Mouse (Mus musculus): Measurements from ENCODE around the gene Abhd11. TPM values are rescaled to one million over a fixed set of nuclear protein-coding genes. Genes with fewer than 3 reads are reported as not detected.

The Abhd11 gene
- total RNA-seq, 2 experiments from 2014 or later: 58.2 to 64.1 TPM

Other genes starting within 250 kb of the Abhd11 start
- gene Tmem270, start 102.4 kb upstream of the Abhd11 start, total RNA-seq (2021): not detected
- not detected for gene Cldn13, start 93.6 kb upstream of the Abhd11 start, total RNA-seq (2021)
- 1 to 10 TPM; 7.0 to 7.4 TPM for gene Mettl27, start 76.8 kb upstream of the Abhd11 start, total RNA-seq (2021)
- gene Cldn4, start 62.2 kb upstream of the Abhd11 start, total RNA-seq (2021): under 1 TPM in 1 of 2 experiments, not detected in 1; 0.14 TPM
- under 1 TPM; 0.27 to 0.41 TPM for gene Cldn3, start 22.9 kb upstream of the Abhd11 start, total RNA-seq (2021)
- 1 to 10 TPM; 3.3 to 3.9 TPM for gene Stx1a, start 14.3 kb downstream of the Abhd11 start, total RNA-seq (2021)
- gene Dnajc30, start 55.0 kb downstream of the Abhd11 start, total RNA-seq (2021): 10 to 100 TPM; 24.9 to 27.0 TPM
- gene Bud23, start 55.8 kb downstream of the Abhd11 start, total RNA-seq (2021): 10 to 100 TPM; 23.7 to 27.6 TPM
- 1 to 10 TPM; 1.8 to 1.9 TPM for gene Vps37d, start 69.1 kb downstream of the Abhd11 start, total RNA-seq (2021)
- 10 to 100 TPM; 12.2 to 15.9 TPM for gene Mlxipl, start 80.7 kb downstream of the Abhd11 start, total RNA-seq (2021)
- gene Tbl2, start 140.5 kb downstream of the Abhd11 start, total RNA-seq (2021): 10 to 100 TPM; 13.0 to 15.6 TPM
- gene Bcl7b, start 159.1 kb downstream of the Abhd11 start, total RNA-seq (2021): 10 to 100 TPM; 33.5 to 35.8 TPM
- gene Baz1b, start 178.1 kb downstream of the Abhd11 start, total RNA-seq (2021): 10 to 100 TPM; 41.6 to 48.5 TPM
- under 1 TPM; 0.55 to 0.84 TPM for gene Fzd9, start 242.1 kb downstream of the Abhd11 start, total RNA-seq (2021)